Mouse (Mus musculus) embryonic facial prominence, embryonic 10.5 days (tissue): Measurements from ENCODE around the gene Ptprs. TPM values are rescaled to one million over a fixed set of nuclear protein-coding genes. Genes with fewer than 3 reads are reported as not detected.

Experiments used
- microRNA-seq: library from miRNA; unstranded; fragments of <30 nt; microRNA quantifications from one replicate; pipeline ENCODE4, GENCODE M21; 2017
- polyA plus RNA-seq: library from polyadenylated mRNA; unstranded; fragments of >200 nt; fragmentation: Nextera tagmentation; extraction: Ambion mirVana; gene quantifications from 2 replicates; pipeline ENCODE4 v1.2.1, GENCODE M21; 2016

The Ptprs gene
- polyA plus RNA-seq, 1 experiment from 2014 or later = 86.4 TPM

Small RNA genes within 50 kb of the gene (microRNA-seq; reads per million reads assigned to microRNA genes)
- gene Mir6977 = 1.8 reads per million

Other genes starting within 250 kb of the Ptprs start
- gene Fem1a, start 219.7 kb downstream of the Ptprs start, polyA plus RNA-seq = 12.5 and 13.2 TPM in 2 replicates
- 3.2 and 3.7 TPM in 2 replicates for gene Ticam1, start 199.7 kb downstream of the Ptprs start, polyA plus RNA-seq
- 67.7 and 72.2 TPM in 2 replicates for gene Plin3, start 183.6 kb downstream of the Ptprs start, polyA plus RNA-seq
- gene Arrdc5, start 176.2 kb downstream of the Ptprs start, polyA plus RNA-seq = not detected in 2 replicates
- 279 and 301 TPM in 2 replicates for gene Uhrf1, start 173.2 kb downstream of the Ptprs start, polyA plus RNA-seq
- 46.2 and 46.8 TPM in 2 replicates for gene Kdm4b, start 150.4 kb downstream of the Ptprs start, polyA plus RNA-seq
- not detected in 2 replicates for gene Znrf4, start 35.9 kb upstream of the Ptprs start, polyA plus RNA-seq
- gene Gm20219, start 77.9 kb upstream of the Ptprs start, polyA plus RNA-seq = 0.96 and 1.2 TPM in 2 replicates
- 92.4 and 98.6 TPM in 2 replicates for gene Safb2, start 108.1 kb upstream of the Ptprs start, polyA plus RNA-seq
- gene Safb, start 108.3 kb upstream of the Ptprs start, polyA plus RNA-seq = 158 and 162 TPM in 2 replicates
- 190 and 205 TPM in 2 replicates for gene 2410015M20Rik, start 133.3 kb upstream of the Ptprs start, polyA plus RNA-seq
- gene Rpl36, start 136.9 kb upstream of the Ptprs start, polyA plus RNA-seq = 1,580 and 1,631 TPM in 2 replicates
- 56.5 and 59.0 TPM in 2 replicates for gene Lonp1, start 150.4 kb upstream of the Ptprs start, polyA plus RNA-seq
- gene Catsperd, start 151.7 kb upstream of the Ptprs start, polyA plus RNA-seq = 0.73 and 0.77 TPM in 2 replicates
- 132 and 138 TPM in 2 replicates for gene Ranbp3, start 196.8 kb upstream of the Ptprs start, polyA plus RNA-seq
- gene Ndufa11, start 241.3 kb upstream of the Ptprs start, polyA plus RNA-seq = 388 and 402 TPM in 2 replicates
- gene Vmac, start 241.5 kb upstream of the Ptprs start, polyA plus RNA-seq = 14.1 and 14.5 TPM in 2 replicates